Mouse (Mus musculus): ENCODE data around the gene Tex46. TPM values are rescaled to one million over a fixed set of nuclear protein-coding genes. Genes with fewer than 3 reads are reported as not detected.

Gene Tex46
- polyA plus RNA-seq (2015; fragmentation: Nextera tagmentation; extraction: Ambion mirVana), result not detected in 2 replicates

DNA sequence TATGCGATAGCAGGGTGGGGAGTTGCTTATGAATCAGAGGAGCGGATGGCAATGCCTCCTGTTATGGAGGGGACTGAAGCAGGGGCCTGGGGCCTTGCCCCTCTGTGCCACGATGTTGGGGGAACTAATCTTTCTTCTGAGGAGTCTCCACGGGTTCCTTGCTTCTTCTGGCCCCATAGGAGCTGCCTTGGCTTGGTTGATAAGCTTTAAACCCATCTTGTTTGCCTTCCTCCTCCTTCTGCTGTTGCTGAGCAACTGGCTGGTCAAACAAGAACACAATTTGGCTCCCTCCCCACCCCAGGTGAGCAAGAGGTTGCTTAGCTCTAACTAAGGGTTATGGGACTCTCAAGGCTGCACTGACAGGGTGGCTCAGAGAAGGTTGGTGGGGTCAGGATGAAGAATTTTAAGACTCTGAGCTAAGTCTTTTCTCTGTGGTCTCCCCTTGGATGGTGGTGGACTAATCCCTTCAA, at the start of gene Tex46:
Tex46 (plus strand) TSS at position 51 of the 470 bp plus-strand sequence.
- H3K4me2 ChIP-seq, result no peak within 1 kb of the TSS
- ATAC-seq (ENCODE audit: low FRiP score), result no peak
- H3K36me3 ChIP-seq, result no peaks in the 10 kb centered on the region
- H3K27ac ChIP-seq, result no peak within 1 kb of the TSS
- 71% methylated on average over 4 of the region's 4 CpGs for WGBS
- no peaks in the 10 kb centered on the region for H3K9me3 ChIP-seq
- H3K4me3 ChIP-seq, result no peak within 1 kb of the TSS
- H3K27me3 ChIP-seq, result no peaks in the 10 kb centered on the region
- no peaks in the 10 kb centered on the region for H3K4me1 ChIP-seq (replicated peaks)
- H3K9ac ChIP-seq, result no peak within 1 kb of the TSS

DNA sequence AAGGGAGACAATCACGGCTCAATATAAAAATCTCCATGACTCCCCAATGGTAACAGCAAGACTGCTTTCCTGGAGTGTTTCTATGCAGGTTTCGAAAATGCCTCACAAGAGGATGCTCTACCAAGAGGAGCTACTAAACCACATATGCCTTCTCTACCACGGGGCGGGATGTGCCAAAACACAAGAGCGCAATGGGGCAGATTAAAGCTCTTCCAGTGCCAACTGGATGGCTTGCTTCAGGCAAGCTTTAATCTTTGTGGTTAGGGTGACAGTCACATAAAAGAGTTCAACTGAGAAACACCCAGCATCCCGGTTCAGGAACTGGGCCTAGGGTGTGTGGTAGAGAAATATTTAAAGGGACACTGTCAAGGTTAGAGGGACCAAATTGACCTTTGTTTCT, 47.5 kb upstream of the Tex46 start:
- H3K9me3 ChIP-seq, result no peaks in the 10 kb centered on the region
- no peak overlapping the region for H3K4me2 ChIP-seq
- no peaks in the 10 kb centered on the region for H3K27me3 ChIP-seq
- no peak for ATAC-seq (ENCODE audit: low FRiP score)
- H3K27ac ChIP-seq, result no peak overlapping the region
- WGBS, result 91% methylated on average over 6 of the region's 6 CpGs
- H3K4me3 ChIP-seq, result no peak overlapping the region
- no peak overlapping the region for H3K9ac ChIP-seq
- peaks cover 86% of the 10 kb centered on the region for H3K36me3 ChIP-seq
- H3K4me1 ChIP-seq (replicated peaks), result no peaks in the 10 kb centered on the region

DNA sequence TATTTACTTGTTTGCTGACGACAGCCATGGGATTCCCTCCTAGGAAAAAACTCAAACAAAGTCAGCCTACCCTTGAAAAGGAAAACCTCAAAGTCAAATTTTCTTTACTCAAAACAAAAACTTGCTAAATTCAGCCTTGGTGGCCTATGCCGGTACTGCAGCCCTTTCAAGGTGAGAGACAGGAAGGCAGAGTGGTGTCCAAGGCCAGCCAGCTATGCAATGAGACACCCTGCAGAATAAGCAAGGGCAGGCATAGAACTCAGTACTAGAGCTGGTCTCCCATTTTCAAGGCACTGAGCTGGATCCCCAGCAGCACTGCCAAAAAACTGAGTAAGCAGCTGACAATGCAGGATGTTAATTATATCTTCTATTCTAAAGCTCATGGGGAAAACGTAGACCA, 41.6 kb upstream of the Tex46 start:
- WGBS, result 81% methylated on average over 3 of the region's 3 CpGs
- H3K36me3 ChIP-seq, result peaks cover 76% of the 10 kb centered on the region
- H3K27me3 ChIP-seq, result no peaks in the 10 kb centered on the region
- ATAC-seq (ENCODE audit: low FRiP score), result no peak
- no peak overlapping the region for H3K4me2 ChIP-seq
- no peak overlapping the region for H3K4me3 ChIP-seq
- no peak overlapping the region for H3K9ac ChIP-seq
- H3K27ac ChIP-seq, result no peak overlapping the region
- H3K9me3 ChIP-seq, result no peaks in the 10 kb centered on the region
- no peaks in the 10 kb centered on the region for H3K4me1 ChIP-seq (replicated peaks)

DNA sequence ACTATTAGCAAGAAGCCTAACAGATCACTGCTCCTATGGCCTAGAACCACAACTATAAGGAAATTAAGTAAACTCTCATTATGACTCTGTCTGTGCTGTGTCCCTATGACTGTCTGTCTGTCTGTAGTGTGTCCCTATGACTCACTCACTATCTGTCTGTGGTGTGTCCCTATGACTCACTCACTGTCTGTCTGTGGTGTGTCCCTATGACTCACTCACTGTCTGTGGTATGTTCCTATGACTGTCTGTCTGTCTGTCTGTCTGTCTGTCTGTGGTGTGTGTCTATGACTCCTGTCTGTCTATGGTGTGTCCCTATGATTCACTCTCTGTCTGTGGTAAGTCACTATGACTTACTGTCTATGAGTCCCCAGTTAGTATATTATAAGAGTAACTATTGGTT, 40.2 kb upstream of the Tex46 start:
- H3K9ac ChIP-seq, result no peak overlapping the region
- no peak overlapping the region for H3K27ac ChIP-seq
- no peaks in the 10 kb centered on the region for H3K4me1 ChIP-seq (replicated peaks)
- H3K4me3 ChIP-seq, result no peak overlapping the region
- H3K27me3 ChIP-seq, result no peaks in the 10 kb centered on the region
- no peak for ATAC-seq (ENCODE audit: low FRiP score)
- H3K4me2 ChIP-seq, result no peak overlapping the region
- H3K36me3 ChIP-seq, result peaks cover 69% of the 10 kb centered on the region
- no peaks in the 10 kb centered on the region for H3K9me3 ChIP-seq

DNA sequence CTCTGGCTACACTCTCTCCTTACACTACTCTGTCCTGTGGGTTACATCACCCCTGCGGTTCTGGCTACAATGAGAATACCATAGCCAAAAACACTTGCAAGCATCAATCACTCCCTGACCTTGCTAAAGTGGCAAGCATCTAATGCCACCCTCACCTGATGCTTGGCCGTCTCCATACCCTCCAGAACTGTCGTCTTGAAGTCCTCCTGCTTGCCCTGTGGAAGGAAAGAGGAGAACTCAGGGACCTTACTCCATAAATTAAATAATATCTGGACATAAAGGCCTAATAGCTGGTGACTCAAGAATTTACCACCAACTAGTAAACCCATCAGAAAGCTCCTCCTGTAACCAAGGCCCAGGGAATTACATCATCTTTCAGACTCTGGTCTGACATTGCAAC, 28.4 kb upstream of the Tex46 start:
- ATAC-seq (ENCODE audit: low FRiP score), result no peak
- no peak overlapping the region for H3K27ac ChIP-seq
- no peaks in the 10 kb centered on the region for H3K36me3 ChIP-seq
- no peak overlapping the region for H3K4me3 ChIP-seq
- H3K9me3 ChIP-seq, result no peaks in the 10 kb centered on the region
- no peak overlapping the region for H3K9ac ChIP-seq
- H3K27me3 ChIP-seq, result no peaks in the 10 kb centered on the region
- H3K4me1 ChIP-seq (replicated peaks), result peaks cover 29% of the 10 kb centered on the region
- H3K4me2 ChIP-seq, result no peak overlapping the region
- WGBS, result 93% methylated on average over 3 of the region's 3 CpGs

DNA sequence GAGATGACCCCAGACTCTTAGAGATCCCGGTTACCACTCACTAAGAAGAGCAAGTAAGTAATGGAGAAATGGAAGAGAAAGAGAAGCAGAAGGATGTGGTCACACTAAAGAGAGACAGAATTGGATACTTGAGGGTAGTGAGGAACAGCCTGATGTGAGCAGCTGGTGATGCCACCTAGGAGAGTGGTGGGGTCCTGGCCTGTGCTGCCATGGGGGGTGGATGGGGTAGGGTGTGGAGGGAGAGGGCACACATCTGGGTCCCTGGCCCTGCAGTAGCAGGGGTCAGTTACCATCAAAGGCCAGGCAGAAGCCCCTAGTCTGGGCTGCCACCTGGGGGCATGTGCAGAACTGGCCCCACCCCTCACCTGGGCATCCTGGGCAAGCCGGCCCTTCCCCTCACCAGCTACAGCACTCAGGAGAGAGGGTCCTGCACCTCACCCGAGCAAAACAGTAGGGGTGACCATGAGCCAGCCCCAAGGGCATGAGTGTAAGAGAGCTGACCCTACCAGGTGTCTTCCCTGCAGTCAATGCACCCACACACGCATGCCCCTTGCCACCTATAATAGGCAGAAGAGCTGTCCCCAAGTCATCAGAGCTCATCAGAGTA, 22.9 kb upstream of the Tex46 start:
- no peak for ATAC-seq (ENCODE audit: low FRiP score)
- no peaks in the 10 kb centered on the region for H3K9me3 ChIP-seq
- H3K4me2 ChIP-seq, result no peak overlapping the region
- H3K4me1 ChIP-seq (replicated peaks), result peaks cover 41% of the 10 kb centered on the region
- H3K27me3 ChIP-seq, result no peaks in the 10 kb centered on the region
- peaks cover 12% of the 10 kb centered on the region for H3K36me3 ChIP-seq
- 93% methylated on average over 4 of the region's 4 CpGs for WGBS
- H3K4me3 ChIP-seq, result no peak overlapping the region
- no peak overlapping the region for H3K9ac ChIP-seq
- H3K27ac ChIP-seq, result no peak overlapping the region; the same call in 1 of the 2 replicates

DNA sequence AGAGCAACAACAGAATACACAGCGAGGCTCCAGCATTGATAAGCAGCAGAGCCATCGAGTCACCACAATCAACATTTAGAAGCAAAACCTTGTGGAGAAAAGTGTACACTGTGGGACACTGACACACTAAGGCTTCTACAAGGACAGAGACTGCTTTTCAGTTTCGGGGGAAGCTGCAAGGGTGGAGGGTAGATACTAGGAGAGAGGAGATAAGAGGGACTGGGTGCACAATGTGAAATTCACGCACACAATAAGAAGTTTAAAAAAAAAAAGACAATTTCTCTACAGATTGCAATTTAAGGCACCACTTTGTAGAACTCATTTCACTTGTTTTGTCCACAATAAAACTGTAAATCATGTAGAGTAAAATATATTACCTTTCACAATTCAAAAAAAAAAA, 22.2 kb upstream of the Tex46 start:
- Histone ChIP-seq H3K4me2 (no peak overlapping the region), H3K4me3 (no peak overlapping the region), H3K27ac (no peak overlapping the region), H3K9me3 (no peaks in the 10 kb centered on the region), H3K4me1 (replicated peaks) (peaks cover 38% of the 10 kb centered on the region), H3K36me3 (peaks cover 12% of the 10 kb centered on the region), H3K9ac (no peak overlapping the region), H3K27me3 (no peaks in the 10 kb centered on the region)
- WGBS, result 92% methylated on average over 4 of the region's 4 CpGs
- no peak for ATAC-seq (ENCODE audit: low FRiP score)

DNA sequence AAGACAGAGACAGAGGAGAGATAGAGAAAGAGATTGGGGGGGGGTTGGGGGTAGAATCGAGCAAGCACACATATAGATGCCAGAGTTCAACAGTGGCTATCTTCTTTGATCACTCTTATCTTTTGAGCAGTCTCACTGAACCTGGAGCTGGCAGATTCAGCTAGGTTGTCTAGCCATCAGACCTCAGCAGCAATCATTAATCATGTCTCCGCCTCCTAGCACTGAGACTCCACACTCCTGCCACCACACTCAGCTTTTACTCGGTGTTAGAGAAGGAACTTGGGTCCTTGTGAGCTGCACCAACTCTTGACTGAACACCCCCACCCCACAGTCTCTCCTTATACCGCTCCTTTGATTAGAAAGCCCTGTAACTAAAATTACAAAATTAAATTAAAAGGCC, 18.1 kb upstream of the Tex46 start:
- Histone ChIP-seq H3K4me2 (no peak overlapping the region), H3K9me3 (no peaks in the 10 kb centered on the region), H3K4me1 (replicated peaks) (peaks cover 55% of the 10 kb centered on the region), H3K27ac (no peak overlapping the region), H3K36me3 (peaks cover 12% of the 10 kb centered on the region), H3K9ac (no peak overlapping the region), H3K27me3 (no peaks in the 10 kb centered on the region), H3K4me3 (no peak overlapping the region)
- WGBS, result 70% methylated on average over 4 of the region's 4 CpGs
- ATAC-seq (ENCODE audit: low FRiP score), result no peak

DNA sequence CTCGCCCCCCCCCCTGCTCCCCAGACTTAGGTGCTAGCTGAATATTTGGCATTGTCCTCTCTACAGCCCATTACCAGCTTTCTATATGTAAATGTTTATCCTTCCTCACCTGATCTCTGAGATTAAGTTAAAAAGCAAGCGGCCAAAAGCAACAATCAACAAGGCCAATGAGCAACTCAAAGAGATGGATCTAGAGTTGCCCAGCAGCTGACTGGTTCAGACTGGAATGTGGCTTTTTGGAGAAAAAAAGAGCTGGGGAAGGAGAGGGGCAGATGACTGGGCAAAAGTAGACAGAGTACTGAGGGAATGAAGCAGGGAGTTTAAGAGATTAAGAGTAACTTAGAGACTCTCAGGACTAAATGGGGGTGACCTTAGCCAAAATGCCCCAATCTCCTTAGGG, 16.2 kb upstream of the Tex46 start:
- no peak for ATAC-seq (ENCODE audit: low FRiP score)
- Histone ChIP-seq H3K4me1 (replicated peaks) (peaks cover 55% of the 10 kb centered on the region), H3K27ac (no peak overlapping the region), H3K27me3 (no peaks in the 10 kb centered on the region), H3K9me3 (no peaks in the 10 kb centered on the region), H3K4me3 (no peak overlapping the region), H3K36me3 (peaks cover 12% of the 10 kb centered on the region), H3K9ac (no peak overlapping the region), H3K4me2 (no peak overlapping the region)
- WGBS, result 83% methylated on average over 2 of the region's 2 CpGs

DNA sequence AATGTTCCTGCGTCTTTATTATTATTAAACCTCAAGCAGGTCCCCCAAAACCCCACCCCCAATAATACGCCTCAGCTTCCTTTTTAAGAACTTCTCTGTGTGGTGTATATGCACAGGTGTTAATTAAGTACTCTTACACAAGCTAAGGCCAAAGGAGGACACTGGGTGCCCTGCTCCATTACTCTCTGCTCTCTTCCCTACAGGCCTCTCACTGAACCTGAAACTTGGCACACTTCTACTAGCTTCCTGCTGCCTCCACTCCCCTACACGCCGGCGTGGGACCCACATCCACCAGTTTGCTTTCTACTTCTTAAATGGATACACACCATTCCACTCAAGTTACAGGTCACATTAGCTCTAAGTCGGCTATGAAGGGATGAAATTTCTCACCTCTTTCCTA, 15.0 kb upstream of the Tex46 start:
- H3K27ac ChIP-seq, result no peak overlapping the region
- no peak for ATAC-seq (ENCODE audit: low FRiP score)

DNA sequence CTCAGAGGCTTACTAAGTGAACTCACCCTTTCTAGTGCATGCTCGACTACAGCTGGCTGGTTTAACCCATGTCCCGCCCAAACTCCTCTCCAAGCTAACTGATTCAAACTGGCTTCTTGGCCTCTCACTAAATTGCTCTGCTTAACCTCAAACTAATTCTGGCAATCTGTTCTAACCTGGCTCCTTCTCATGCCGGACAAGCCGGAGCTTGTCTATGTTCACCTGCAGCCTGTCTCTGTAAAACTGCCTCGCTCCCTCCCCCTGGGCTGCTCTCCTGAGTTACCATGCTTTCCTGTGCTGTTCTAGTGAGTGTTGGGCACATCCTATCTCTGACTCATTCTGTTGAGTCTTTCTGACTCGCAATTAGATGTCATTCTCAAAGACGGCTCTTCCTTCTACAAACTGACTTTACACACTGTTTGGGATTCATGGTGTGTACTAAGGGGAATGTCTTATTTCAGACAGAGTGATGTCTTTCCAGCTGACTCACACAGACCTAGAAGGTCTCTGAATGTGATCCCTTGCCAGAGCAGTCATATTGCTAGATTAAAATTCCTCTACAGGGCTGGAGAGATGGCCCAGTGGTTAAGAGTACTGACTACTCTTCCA, 11.9 kb upstream of the Tex46 start:
- Histone ChIP-seq H3K9ac (no peak overlapping the region), H3K9me3 (no peaks in the 10 kb centered on the region), H3K4me3 (no peak overlapping the region), H3K27me3 (no peaks in the 10 kb centered on the region), H3K36me3 (no peaks in the 10 kb centered on the region), H3K4me1 (replicated peaks) (peaks cover 56% of the 10 kb centered on the region), H3K4me2 (no peak overlapping the region), H3K27ac (no peak overlapping the region)
- 94% methylated on average over 7 of the region's 7 CpGs for WGBS
- no peak for ATAC-seq (ENCODE audit: low FRiP score)

More for the DNA sequence above, 15.0 kb upstream of the Tex46 start:
- Histone ChIP-seq H3K9ac (no peak overlapping the region), H3K9me3 (no peaks in the 10 kb centered on the region), H3K4me2 (no peak overlapping the region), H3K27me3 (no peaks in the 10 kb centered on the region), H3K4me3 (no peak overlapping the region), H3K36me3 (peaks cover 7% of the 10 kb centered on the region), H3K4me1 (replicated peaks) (peaks cover 56% of the 10 kb centered on the region)
- 87% methylated on average over 6 of the region's 6 CpGs for WGBS

DNA sequence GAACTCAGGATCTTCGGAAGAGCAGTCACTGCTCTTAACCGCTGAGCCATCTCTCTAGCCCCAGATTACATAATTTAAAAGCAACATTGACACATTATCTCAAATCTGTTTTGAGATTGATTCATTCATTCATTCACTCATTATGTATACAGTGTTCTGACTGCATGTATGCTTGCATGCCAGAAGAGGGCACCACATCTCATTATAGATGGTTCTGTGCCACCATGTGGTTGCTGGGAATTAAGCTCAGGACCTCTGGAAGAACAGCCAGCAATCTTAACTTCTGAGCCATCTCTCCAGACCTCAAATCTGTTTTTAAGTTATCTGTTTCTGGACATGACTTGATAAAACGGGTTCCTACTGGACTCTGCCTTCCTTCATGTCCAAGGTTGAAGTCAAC, 10.4 kb upstream of the Tex46 start:
- Histone ChIP-seq H3K4me3 (peak overlapping the region; percentile 97), H3K4me1 (replicated peaks) (peaks cover 41% of the 10 kb centered on the region), H3K27me3 (no peaks in the 10 kb centered on the region), H3K36me3 (no peaks in the 10 kb centered on the region), H3K9ac (no peak overlapping the region), H3K9me3 (no peaks in the 10 kb centered on the region), H3K27ac (no peak overlapping the region), H3K4me2 (peak overlapping the region; percentile 76)
- no peak for ATAC-seq (ENCODE audit: low FRiP score)
- WGBS, result 98% methylated on average over 3 of the region's 3 CpGs

DNA sequence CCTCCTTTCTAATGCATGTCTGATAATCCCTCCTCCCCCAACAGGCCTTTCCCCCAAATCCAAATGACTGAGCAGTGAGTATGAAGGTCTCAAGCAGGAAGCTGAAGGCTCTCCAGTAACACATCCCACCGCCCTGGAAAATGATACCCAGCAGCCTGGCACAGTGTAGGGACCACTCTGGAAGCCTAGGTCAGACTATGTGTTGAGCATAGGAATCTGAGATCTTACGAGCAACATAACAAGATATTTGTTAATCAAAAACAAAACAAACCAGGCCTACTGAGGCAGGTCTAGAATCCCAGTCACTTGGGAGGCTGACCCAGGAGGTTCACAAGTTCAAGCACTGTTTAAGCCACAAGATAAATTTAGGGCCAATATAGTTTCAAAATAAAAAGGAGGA, 9.7 kb upstream of the Tex46 start:
- 93% methylated on average over 2 of the region's 2 CpGs for WGBS
- Histone ChIP-seq H3K27me3 (no peaks in the 10 kb centered on the region), H3K4me1 (replicated peaks) (peaks cover 36% of the 10 kb centered on the region), H3K36me3 (no peaks in the 10 kb centered on the region), H3K27ac (no peak overlapping the region), H3K4me3 (peak overlapping the region; percentile 97), H3K9me3 (no peaks in the 10 kb centered on the region), H3K4me2 (peak overlapping the region; percentile 76), H3K9ac (peak overlapping the region; percentile 99)
- ATAC-seq (ENCODE audit: low FRiP score), result no peak
